In genomic region chr11:43633658-43634401, GRCm38 (mm10) we compare ENCODE assay signal across 9 mouse cellular contexts. TPM values are rescaled to one million over a fixed set of nuclear protein-coding genes. Genes with fewer than 3 reads are reported as not detected.
DNase-seq lines count a peak whose midpoint lies in the region; ATAC-seq and TF ChIP-seq lines count a peak whose summit lies in the region.
"Had no signal": no experiment of that assay in that cellular context is flagged by ENCODE, and none has a peak within 500 bp of the region (broad histone marks: within the 10 kb centered on the region; RNA-seq: fewer than 3 reads in every experiment).

No protein-coding gene starts in this region.

- peak; percentile 88 for DNase-seq in ES-E14 (ENCODE audit: low read depth, low spot score)
- DNase-seq in embryo, embryonic 11 days: peak; percentile 88
- DNase-seq in gastrocnemius, postnatal 36 days: peak; percentile 22 to 39
- peak; percentile 75 for DNase-seq in hindbrain, postnatal 0 days (ENCODE audit: low spot score)
- DNase-seq in left cerebral cortex, postnatal 25 days (ENCODE audit: low spot score in 2 of 2): peak; percentile 60 to 66
- DNase-seq in right cerebral cortex, postnatal 10 days (ENCODE audit: low spot score in 2 of 2): peak; percentile 83 to 84
- DNase-seq in cerebellum, adult 8-10 months: no peak

- H3K27ac ChIP-seq in ES-E14 (ENCODE audit: insufficient read depth, low read depth, low read length, poor library complexity, severe bottlenecking): peak overlapping the region; percentile 68
- H3K27ac ChIP-seq in hindbrain, postnatal 0 days: peak overlapping the region; percentile 58

- H3K9ac ChIP-seq in ES-E14 (ENCODE audit: insufficient read depth, low read depth, low read length, poor library complexity, severe bottlenecking): no peak overlapping the region
- H3K9ac ChIP-seq in hindbrain, postnatal 0 days (replicated peaks; ENCODE audit: low read length): 0 out of 2 replicates have a peak overlapping the region, but pooled peaks have one; percentile 21

- 18% methylated on average over 19 of the region's 19 CpGs for WGBS in hindbrain, postnatal 0 days

- peak overlapping the region in 1 of 2 experiments; percentile 14; a peak in 1 of 4 replicates for H3K4me3 ChIP-seq in ES-E14 (ENCODE audit: insufficient read depth in 1 of 2, low read depth in 1 of 2, low read length in 2 of 2, poor library complexity in 1 of 2, severe bottlenecking in 1 of 2)
- H3K4me3 ChIP-seq in hindbrain, postnatal 0 days (ENCODE audit: low read length): no peak overlapping the region

- ATAC-seq in hindbrain, postnatal 0 days: peak; percentile 61
- ATAC-seq in megakaryocyte, adult 5-6 weeks (ENCODE audit: poor library complexity, severe bottlenecking): peak; percentile 41; the same call in 1 of the 2 replicates

- no peaks in the 10 kb centered on the region for H3K9me3 ChIP-seq in ES-E14 (ENCODE audit: control insufficient read depth, insufficient read depth, low read depth, low read length)
- no peaks in the 10 kb centered on the region for H3K9me3 ChIP-seq in hindbrain, postnatal 0 days (ENCODE audit: low read length)

- H3K4me2 ChIP-seq in hindbrain, postnatal 0 days (ENCODE audit: low read depth, low read length): 0 out of 2 replicates have a peak overlapping the region, but pooled peaks have one; percentile 23

- in situ Hi-C loops in ES-E14 (cut with MboI; ENCODE audit: low sequenced_read_pairs in 2 of 2, unreplicated experiment in 2 of 2): no loop called here

- H3K4me1 ChIP-seq in ES-E14 (ENCODE audit: control insufficient read depth in 2 of 2, insufficient read depth in 2 of 2, low read length in 2 of 2, poor library complexity in 1 of 2): peaks cover 0 to 10% of the 10 kb centered on the region in 2 experiments; a peak in 2 of 4 replicates
- peaks cover 10% of the 10 kb centered on the region; the same call in 1 of the 2 replicates for H3K4me1 ChIP-seq in hindbrain, postnatal 0 days (ENCODE audit: insufficient read depth, low read length)

- peak; percentile 6; the same call in 1 of the 2 replicates for TF ChIP-seq CTCF in hindbrain, postnatal 0 days (IDR thresholded peaks at IDR 0.05; ENCODE audit: low read depth)

- H3K27me3 ChIP-seq in hindbrain, postnatal 0 days (ENCODE audit: insufficient read depth, low read length): no peaks in the 10 kb centered on the region

- intact Hi-C loops in gastrocnemius, postnatal 36 days (cut with DNase I): no loop called here
- intact Hi-C loops in left cerebral cortex, postnatal 25 days (cut with DNase I): no loop called here

- H3K36me3 ChIP-seq in ES-E14 (ENCODE audit: control insufficient read depth, insufficient read depth, low read length, poor library complexity, severe bottlenecking): no peaks in the 10 kb centered on the region
- no peaks in the 10 kb centered on the region for H3K36me3 ChIP-seq in hindbrain, postnatal 0 days (ENCODE audit: insufficient read depth, low read length)

TF ChIP-seq in ES-E14, 5 proteins besides CTCF, POLR2A, EP300 and RAD21:
- TF ChIP-seq MAFK (IDR thresholded peaks at IDR 0.05; ENCODE audit: insufficient read depth, low read depth, low read length) (0 out of 2 replicates have a peak, but pooled peaks have one; percentile 5), CHD2 (IDR thresholded peaks at IDR 0.05; ENCODE audit: low read depth, low read length) (no peak)
TF ChIP-seq in ES-E14: peak in this region for 1.

RNA-seq across cellular contexts. Expression of gene Fabp6, which starts 32.5 kb away (rescaled TPM):
- total RNA-seq in ES-E14 (2012; rRNA removed): 0.63 TPM in 1 of 2 replicates, not detected in the other
- total RNA-seq in gastrocnemius, postnatal 36 days (2021): not detected
- total RNA-seq in hindbrain, postnatal 0 days (2014; rRNA removed): not detected in 2 replicates
- not detected in 2 replicates for polyA plus RNA-seq in hindbrain, postnatal 0 days (2015; fragmentation: Nextera tagmentation; extraction: Ambion mirVana)
- not detected for total RNA-seq in left cerebral cortex, postnatal 25 days (2021)
- total RNA-seq in megakaryocyte, adult 5-6 weeks (2015): not detected in 2 replicates
- not detected in 2 replicates for total RNA-seq in megakaryocyte, adult 5-6 weeks (2017)
- total RNA-seq: gastrocnemius, adult 8-10 months had no signal

RNA-seq across cellular contexts. Expression of gene 4933415A04Rik, which starts 47.0 kb away (rescaled TPM):
- 0.49 and 0.63 TPM in 2 replicates for total RNA-seq in ES-E14 (2012; rRNA removed)
- total RNA-seq in gastrocnemius, postnatal 36 days (2021): not detected
- 0.14 and 0.99 TPM in 2 replicates for total RNA-seq in hindbrain, postnatal 0 days (2014; rRNA removed)
- polyA plus RNA-seq in hindbrain, postnatal 0 days (2015; fragmentation: Nextera tagmentation; extraction: Ambion mirVana): 2.6 and 2.9 TPM in 2 replicates
- 1 to 10 TPM in 1 of 2 experiments, under 1 TPM in 1; 0.69 to 1.1 TPM for total RNA-seq in left cerebral cortex, postnatal 25 days (2021)
- total RNA-seq in megakaryocyte, adult 5-6 weeks (2015): not detected in 2 replicates
- total RNA-seq in megakaryocyte, adult 5-6 weeks (2017): not detected in 2 replicates

RNA-seq across cellular contexts. Expression of gene Pwwp2a, which starts 48.0 kb away (rescaled TPM):
- total RNA-seq in ES-E14 (2012; rRNA removed): 30.2 and 36.3 TPM in 2 replicates
- total RNA-seq in gastrocnemius, postnatal 36 days (2021): 10 to 100 TPM; 11.9 to 13.3 TPM
- total RNA-seq in hindbrain, postnatal 0 days (2014; rRNA removed): 24.0 and 25.4 TPM in 2 replicates
- polyA plus RNA-seq in hindbrain, postnatal 0 days (2015; fragmentation: Nextera tagmentation; extraction: Ambion mirVana): 19.4 and 21.1 TPM in 2 replicates
- 10 to 100 TPM; 53.8 to 61.9 TPM for total RNA-seq in left cerebral cortex, postnatal 25 days (2021)
- total RNA-seq in megakaryocyte, adult 5-6 weeks (2015): 28.9 and 29.2 TPM in 2 replicates
- 21.5 and 21.9 TPM in 2 replicates for total RNA-seq in megakaryocyte, adult 5-6 weeks (2017)
